Mouse (Mus musculus): ENCODE results near the gene Atf6. TPM values are rescaled to one million over a fixed set of nuclear protein-coding genes. Genes with fewer than 3 reads are reported as not detected.
A peak's percentile ranks its signal among the peaks of the same experiment; 100 is the strongest.

Atf6 gene
- polyA plus RNA-seq, 1 experiment from 2014 or later = 56.5 TPM

GRCm38 (mm10) chr1:170791542-170791941, 76.0 kb downstream of the Atf6 start:
- Histone ChIP-seq H3K79me2 (ENCODE audit: inconsistent target) (no peaks in the 10 kb centered on the region), H3K36me3 (ENCODE audit: inconsistent target) (peaks cover 67% of the 10 kb centered on the region), H3K4me3 (ENCODE audit: inconsistent target) (no peak overlapping the region), H3K27ac (no peak overlapping the region)
- WGBS (ENCODE audit: missing documents) = 97% methylated on average over 6 of the region's 6 CpGs

GRCm38 (mm10) chr1:170791001-170791400, 76.6 kb downstream of the Atf6 start:
- H3K36me3 ChIP-seq (ENCODE audit: inconsistent target) = peaks cover 73% of the 10 kb centered on the region

GRCm38 (mm10) chr1:170787643-170788042, 79.9 kb downstream of the Atf6 start:
- H3K27ac ChIP-seq = no peak overlapping the region
- H3K79me2 ChIP-seq (ENCODE audit: inconsistent target) = no peaks in the 10 kb centered on the region
- WGBS (ENCODE audit: missing documents) = 80% methylated on average over 1 of the region's 1 CpGs
- H3K4me3 ChIP-seq (ENCODE audit: inconsistent target) = no peak overlapping the region
- H3K36me3 ChIP-seq (ENCODE audit: inconsistent target) = peaks cover 84% of the 10 kb centered on the region

More at GRCm38 (mm10) chr1:170791001-170791400, 76.6 kb downstream of the Atf6 start:
- WGBS (ENCODE audit: missing documents) = 90% methylated on average over 3 of the region's 3 CpGs
- H3K4me3 ChIP-seq (ENCODE audit: inconsistent target) = no peak overlapping the region
- no peaks in the 10 kb centered on the region for H3K79me2 ChIP-seq (ENCODE audit: inconsistent target)
- no peak overlapping the region for H3K27ac ChIP-seq

GRCm38 (mm10) chr1:170786570-170787341, 80.8 kb downstream of the Atf6 start:
- Histone ChIP-seq H3K36me3 (ENCODE audit: inconsistent target) (peaks cover 84% of the 10 kb centered on the region), H3K27ac (no peak overlapping the region), H3K4me3 (ENCODE audit: inconsistent target) (no peak overlapping the region), H3K79me2 (ENCODE audit: inconsistent target) (no peaks in the 10 kb centered on the region)
- 88% methylated on average over 14 of the region's 14 CpGs for WGBS (ENCODE audit: missing documents)

- H3K4me3 ChIP-seq (ENCODE audit: inconsistent target) = no peak overlapping the region
- WGBS (ENCODE audit: missing documents) = no CpG with 5 or more reads among the region's 4 CpGs
- H3K27ac ChIP-seq = no peak overlapping the region
- H3K79me2 ChIP-seq (ENCODE audit: inconsistent target) = no peaks in the 10 kb centered on the region
- H3K36me3 ChIP-seq (ENCODE audit: inconsistent target) = peaks cover 48% of the 10 kb centered on the region
Measured at GRCm38 (mm10) chr1:170777688-170778087, 89.9 kb downstream of the Atf6 start.

GRCm38 (mm10) chr1:170774431-170774830, 93.1 kb downstream of the Atf6 start:
- 95% methylated on average over 1 of the region's 1 CpGs for WGBS (ENCODE audit: missing documents)
- H3K36me3 ChIP-seq (ENCODE audit: inconsistent target) = peaks cover 26% of the 10 kb centered on the region; the same call in 1 of the 2 replicates

GRCm38 (mm10) chr1:170773506-170773905, 94.1 kb downstream of the Atf6 start:
- no peak overlapping the region for H3K27ac ChIP-seq
- WGBS (ENCODE audit: missing documents) = 63% methylated on average over 4 of the region's 4 CpGs
- H3K4me3 ChIP-seq (ENCODE audit: inconsistent target) = no peak overlapping the region
- H3K36me3 ChIP-seq (ENCODE audit: inconsistent target) = peaks cover 26% of the 10 kb centered on the region; the same call in 1 of the 2 replicates
- H3K79me2 ChIP-seq (ENCODE audit: inconsistent target) = peaks cover 8% of the 10 kb centered on the region; the same call in 1 of the 2 replicates

More at GRCm38 (mm10) chr1:170774431-170774830, 93.1 kb downstream of the Atf6 start:
- Histone ChIP-seq H3K79me2 (ENCODE audit: inconsistent target) (peaks cover 4% of the 10 kb centered on the region; the same call in 1 of the 2 replicates), H3K4me3 (ENCODE audit: inconsistent target) (no peak overlapping the region), H3K27ac (no peak overlapping the region)

- Histone ChIP-seq H3K79me2 (ENCODE audit: inconsistent target) (peaks cover 15% of the 10 kb centered on the region), H3K27ac (no peak overlapping the region), H3K4me3 (ENCODE audit: inconsistent target) (no peak overlapping the region), H3K36me3 (ENCODE audit: inconsistent target) (peaks cover 17% of the 10 kb centered on the region; the same call in 1 of the 2 replicates)
- WGBS (ENCODE audit: missing documents) = 93% methylated on average over 23 of the region's 25 CpGs
Measured at GRCm38 (mm10) chr1:170771437-170772003, 96.1 kb downstream of the Atf6 start.

GRCm38 (mm10) chr1:170770691-170771090, 96.9 kb downstream of the Atf6 start:
- Histone ChIP-seq H3K4me3 (ENCODE audit: inconsistent target) (no peak overlapping the region), H3K27ac (no peak overlapping the region), H3K36me3 (ENCODE audit: inconsistent target) (peaks cover 10% of the 10 kb centered on the region; the same call in 1 of the 2 replicates), H3K79me2 (ENCODE audit: inconsistent target) (peaks cover 15% of the 10 kb centered on the region)
- 93% methylated on average over 14 of the region's 14 CpGs for WGBS (ENCODE audit: missing documents)

- Histone ChIP-seq H3K27ac (peak overlapping the region; percentile 83), H3K36me3 (ENCODE audit: inconsistent target) (no peaks in the 10 kb centered on the region; the same call in 1 of the 2 replicates), H3K79me2 (ENCODE audit: inconsistent target) (peaks cover 15% of the 10 kb centered on the region), H3K4me3 (ENCODE audit: inconsistent target) (no peak overlapping the region)
- 38% methylated on average over 2 of the region's 2 CpGs for WGBS (ENCODE audit: missing documents)
Measured at GRCm38 (mm10) chr1:170766997-170767396, 100.6 kb downstream of the Atf6 start.

GRCm38 (mm10) chr1:170764798-170765197, 102.8 kb downstream of the Atf6 start:
- H3K79me2 ChIP-seq (ENCODE audit: inconsistent target) = peaks cover 15% of the 10 kb centered on the region
- H3K36me3 ChIP-seq (ENCODE audit: inconsistent target) = peaks cover 7% of the 10 kb centered on the region; the same call in 1 of the 2 replicates
- H3K27ac ChIP-seq = no peak overlapping the region
- 100% methylated on average over 1 of the region's 1 CpGs for WGBS (ENCODE audit: missing documents)
- no peak overlapping the region for H3K4me3 ChIP-seq (ENCODE audit: inconsistent target)

- 100% methylated on average over 1 of the region's 1 CpGs for WGBS (ENCODE audit: missing documents)
- Histone ChIP-seq H3K4me3 (ENCODE audit: inconsistent target) (no peak overlapping the region), H3K79me2 (ENCODE audit: inconsistent target) (no peaks in the 10 kb centered on the region; the same call in 1 of the 2 replicates), H3K27ac (no peak overlapping the region), H3K36me3 (ENCODE audit: inconsistent target) (peaks cover 7% of the 10 kb centered on the region; the same call in 1 of the 2 replicates)
Measured at GRCm38 (mm10) chr1:170761634-170762033, 105.9 kb downstream of the Atf6 start.

GRCm38 (mm10) chr1:170753597-170753996, 114.0 kb downstream of the Atf6 start:
- no peak overlapping the region for H3K4me3 ChIP-seq (ENCODE audit: inconsistent target)
- WGBS (ENCODE audit: missing documents) = 90% methylated on average over 5 of the region's 5 CpGs
- peaks cover 7% of the 10 kb centered on the region; the same call in 1 of the 2 replicates for H3K79me2 ChIP-seq (ENCODE audit: inconsistent target)
- H3K27ac ChIP-seq = no peak overlapping the region
- no peaks in the 10 kb centered on the region for H3K36me3 ChIP-seq (ENCODE audit: inconsistent target)

- Histone ChIP-seq H3K36me3 (ENCODE audit: inconsistent target) (no peaks in the 10 kb centered on the region; the same call in 1 of the 2 replicates), H3K79me2 (ENCODE audit: inconsistent target) (peaks cover 7% of the 10 kb centered on the region; the same call in 1 of the 2 replicates), H3K4me3 (ENCODE audit: inconsistent target) (no peak overlapping the region), H3K27ac (no peak overlapping the region)
- 96% methylated on average over 7 of the region's 7 CpGs for WGBS (ENCODE audit: missing documents)
Measured at GRCm38 (mm10) chr1:170751797-170752196, 115.8 kb downstream of the Atf6 start.

- WGBS (ENCODE audit: missing documents) = 98% methylated on average over 5 of the region's 5 CpGs
- Histone ChIP-seq H3K4me3 (ENCODE audit: inconsistent target) (no peak overlapping the region), H3K79me2 (ENCODE audit: inconsistent target) (peaks cover 3% of the 10 kb centered on the region; the same call in 1 of the 2 replicates), H3K27ac (no peak overlapping the region), H3K36me3 (ENCODE audit: inconsistent target) (peaks cover 5% of the 10 kb centered on the region; the same call in 1 of the 2 replicates)
Measured at GRCm38 (mm10) chr1:170746523-170746922, 121.0 kb downstream of the Atf6 start.
